ENCODE assay signal across 21 mouse cellular contexts in the genomic region with DNA sequence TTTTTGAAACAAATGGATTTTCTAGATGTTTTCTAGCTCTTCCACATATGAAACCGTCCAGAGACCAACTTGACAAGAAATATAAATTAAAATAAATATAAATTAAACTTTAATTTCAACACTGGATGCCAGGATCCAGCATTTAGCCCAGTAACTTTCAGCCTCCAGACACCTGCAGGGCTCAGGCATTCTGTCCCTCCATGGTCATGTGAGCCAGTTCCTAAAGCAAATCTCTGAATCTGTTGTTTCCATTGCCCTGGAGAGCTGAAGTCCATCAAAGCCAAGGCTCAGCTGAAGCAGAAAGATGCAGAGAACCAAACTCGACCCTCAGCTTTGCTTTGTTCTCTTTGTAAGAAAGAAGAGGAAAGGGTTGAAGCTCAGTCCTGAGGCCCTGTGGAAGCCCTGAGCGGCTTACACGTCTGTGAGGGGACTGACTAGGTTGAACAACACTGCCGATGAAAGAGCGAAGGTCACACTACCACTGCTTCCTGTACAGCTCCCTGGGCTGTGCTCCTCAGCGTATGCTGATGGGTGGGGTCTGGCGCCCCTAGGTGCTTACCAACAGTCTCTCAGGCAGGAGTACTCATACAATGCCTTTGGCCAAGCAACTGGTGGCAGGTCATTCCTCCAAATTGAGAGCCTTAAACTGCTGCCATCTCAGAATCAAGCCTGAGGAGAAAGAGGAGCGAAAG. TPM values are rescaled to one million over a fixed set of nuclear protein-coding genes. Genes with fewer than 3 reads are reported as not detected.
DNase-seq lines count a peak whose midpoint lies in the region; ATAC-seq and TF ChIP-seq lines count a peak whose summit lies in the region.
"Had no signal": no experiment of that assay in that cellular context is flagged by ENCODE, and none has a peak within 500 bp of the region (broad histone marks: within the 10 kb centered on the region; RNA-seq: fewer than 3 reads in every experiment).

No protein-coding gene starts in this region.

- no peak overlapping the region for H3K27ac ChIP-seq in lung, postnatal 0 days (ENCODE audit: low read length)
- peak overlapping the region; percentile 51 for H3K27ac ChIP-seq in intestine, embryonic 15.5 days
- H3K27ac ChIP-seq: hindbrain, embryonic 14.5 days; liver, embryonic 14.5 days; macrophage; neural tube, embryonic 13.5 days had no signal

- no peak for TF ChIP-seq CTCF in lung, postnatal 0 days (IDR thresholded peaks at IDR 0.05)

- 59% methylated on average over 9 of the region's 9 CpGs for WGBS in lung, postnatal 0 days
- 65% methylated on average over 9 of the region's 9 CpGs for WGBS in intestine, embryonic 15.5 days

- H3K4me1 ChIP-seq in lung, postnatal 0 days (ENCODE audit: insufficient read depth, low read depth, low read length) = no peaks in the 10 kb centered on the region
- H3K4me1 ChIP-seq in intestine, embryonic 15.5 days (replicated peaks) = peaks cover 8% of the 10 kb centered on the region
- H3K4me1 ChIP-seq: neural tube, embryonic 13.5 days had no signal

- H3K36me3 ChIP-seq in lung, postnatal 0 days (ENCODE audit: insufficient read depth, low read length) = no peaks in the 10 kb centered on the region
- H3K36me3 ChIP-seq in intestine, embryonic 15.5 days = no peaks in the 10 kb centered on the region
- H3K36me3 ChIP-seq: neural tube, embryonic 13.5 days had no signal

- TF ChIP-seq EP300 in lung, postnatal 0 days (IDR thresholded peaks at IDR 0.05) = no peak

- no peak overlapping the region for H3K4me2 ChIP-seq in lung, postnatal 0 days (replicated peaks; ENCODE audit: low read depth, low read length)
- H3K4me2 ChIP-seq in intestine, embryonic 15.5 days (replicated peaks) = 0 out of 2 replicates have a peak overlapping the region, but pooled peaks have one; percentile 9
- H3K4me2 ChIP-seq: hindbrain, embryonic 14.5 days; neural tube, embryonic 13.5 days had no signal

- peak; percentile 34 for DNase-seq in lung, postnatal 36 days
- no peak for DNase-seq in lung, postnatal 0 days (ENCODE audit: low spot score)
- DNase-seq in spleen, postnatal 36 days (ENCODE audit: low spot score in 2 of 2) = peak; percentile 76 to 77
- peak; percentile 74 for DNase-seq in yolk sac, embryonic 10.5 days (ENCODE audit: low spot score)
- no peak for DNase-seq in urinary bladder, postnatal 14 days (ENCODE audit: low spot score)
- no peak for DNase-seq in frontal cortex, postnatal 36 days (ENCODE audit: low spot score in 2 of 2)
- DNase-seq: cerebellum, adult 2 months; embryo, embryonic 11 days; midbrain, embryonic 14.5 days had no signal

- no peak overlapping the region for H3K9ac ChIP-seq in lung, postnatal 0 days (replicated peaks; ENCODE audit: low read depth)
- no peak overlapping the region for H3K9ac ChIP-seq in intestine, embryonic 15.5 days
- H3K9ac ChIP-seq: hindbrain, embryonic 14.5 days; liver, embryonic 14.5 days; neural tube, embryonic 13.5 days had no signal

- no peaks in the 10 kb centered on the region for H3K27me3 ChIP-seq in lung, postnatal 0 days (replicated peaks; ENCODE audit: insufficient read depth, low read length)
- no peaks in the 10 kb centered on the region for H3K27me3 ChIP-seq in intestine, embryonic 15.5 days (replicated peaks)
- H3K27me3 ChIP-seq: neural tube, embryonic 13.5 days had no signal

- H3K9me3 ChIP-seq in lung, postnatal 0 days (ENCODE audit: low read length) = no peaks in the 10 kb centered on the region
- H3K9me3 ChIP-seq in intestine, embryonic 15.5 days = no peaks in the 10 kb centered on the region

- ATAC-seq in lung, postnatal 0 days = no peak
- peak; percentile 89 for ATAC-seq in intestine, embryonic 15.5 days
- ATAC-seq in erythroid progenitor cell, adult 5-6 weeks (replicated peaks; ENCODE audit: low FRiP score, poor library complexity, severe bottlenecking) = no peak

- no peak overlapping the region for H3K4me3 ChIP-seq in lung, postnatal 0 days (ENCODE audit: low read depth, low read length)
- no peak overlapping the region for H3K4me3 ChIP-seq in intestine, embryonic 15.5 days (replicated peaks)
- H3K4me3 ChIP-seq: erythroblast, embryonic 14.5 days; neural tube, embryonic 13.5 days had no signal

RNA-seq across cellular contexts. Expression of gene Gimap3, which starts 2.3 kb away (rescaled TPM):
- 0.31 and 0.61 TPM in 2 replicates for polyA plus RNA-seq in lung, postnatal 0 days (2015; fragmentation: Nextera tagmentation; extraction: Ambion mirVana)
- polyA plus RNA-seq in intestine, embryonic 15.5 days (2015; fragmentation: Nextera tagmentation; extraction: Ambion mirVana) = 0.15 and 0.20 TPM in 2 replicates
- total RNA-seq in erythroid progenitor cell, adult 5-6 weeks (2015; ENCODE audit: low replicate concordance) = 8.8 and 14.1 TPM in 2 replicates
- 4.4 and 7.1 TPM in 2 replicates for total RNA-seq in erythroid progenitor cell, adult 5-6 weeks (2017; ENCODE audit: low replicate concordance)
- total RNA-seq: granulocyte monocyte progenitor cell, adult 5-6 weeks; left cerebral cortex, postnatal 14 days had no signal
- polyA plus RNA-seq: C2C12; heart, postnatal 0 days; hindbrain, embryonic 14.5 days; kidney, embryonic 14.5 days; midbrain, embryonic 14.5 days; neural tube, embryonic 13.5 days had no signal

RNA-seq across cellular contexts. Expression of gene Gimap5, which starts 22.3 kb away (rescaled TPM):
- 36.5 and 49.8 TPM in 2 replicates for polyA plus RNA-seq in lung, postnatal 0 days (2015; fragmentation: Nextera tagmentation; extraction: Ambion mirVana)
- polyA plus RNA-seq in intestine, embryonic 15.5 days (2015; fragmentation: Nextera tagmentation; extraction: Ambion mirVana) = 10.5 and 10.9 TPM in 2 replicates
- total RNA-seq in erythroid progenitor cell, adult 5-6 weeks (2015; ENCODE audit: low replicate concordance) = 8.0 and 23.4 TPM in 2 replicates
- 2.8 and 4.2 TPM in 2 replicates for total RNA-seq in erythroid progenitor cell, adult 5-6 weeks (2017; ENCODE audit: low replicate concordance)
- polyA plus RNA-seq: C2C12, macrophage had no signal

RNA-seq across cellular contexts. Expression of gene Gimap1, which starts 29.5 kb away (rescaled TPM):
- polyA plus RNA-seq in lung, postnatal 0 days (2015; fragmentation: Nextera tagmentation; extraction: Ambion mirVana) = 61.8 and 74.6 TPM in 2 replicates
- polyA plus RNA-seq in intestine, embryonic 15.5 days (2015; fragmentation: Nextera tagmentation; extraction: Ambion mirVana) = 31.0 and 34.9 TPM in 2 replicates
- total RNA-seq in erythroid progenitor cell, adult 5-6 weeks (2015; ENCODE audit: low replicate concordance) = 4.3 and 7.1 TPM in 2 replicates
- total RNA-seq in erythroid progenitor cell, adult 5-6 weeks (2017; ENCODE audit: low replicate concordance) = 3.6 and 4.3 TPM in 2 replicates
- polyA plus RNA-seq: C2C12, macrophage had no signal

RNA-seq across cellular contexts. Expression of gene Gimap7, which starts 49.9 kb away (rescaled TPM):
- polyA plus RNA-seq in lung, postnatal 0 days (2015; fragmentation: Nextera tagmentation; extraction: Ambion mirVana) = 0.14 and 0.21 TPM in 2 replicates
- 0.18 and 0.30 TPM in 2 replicates for polyA plus RNA-seq in intestine, embryonic 15.5 days (2015; fragmentation: Nextera tagmentation; extraction: Ambion mirVana)
- total RNA-seq in erythroid progenitor cell, adult 5-6 weeks (2015; ENCODE audit: low replicate concordance) = 6.1 and 10.5 TPM in 2 replicates
- 4.0 TPM in 1 of 2 replicates, not detected in the other for total RNA-seq in erythroid progenitor cell, adult 5-6 weeks (2017; ENCODE audit: low replicate concordance)
- total RNA-seq: granulocyte monocyte progenitor cell, adult 5-6 weeks; left cerebral cortex, postnatal 14 days had no signal
- polyA plus RNA-seq: C2C12; cerebellum, adult 2 months; erythroblast, embryonic 14.5 days; heart, postnatal 0 days; hindbrain, embryonic 14.5 days; kidney, embryonic 14.5 days; midbrain, embryonic 14.5 days; neural tube, embryonic 13.5 days had no signal

RNA-seq across cellular contexts. Expression of gene Gm28053, which starts 49.9 kb away (rescaled TPM):
- 2.2 and 6.0 TPM in 2 replicates for polyA plus RNA-seq in lung, postnatal 0 days (2015; fragmentation: Nextera tagmentation; extraction: Ambion mirVana)
- polyA plus RNA-seq in intestine, embryonic 15.5 days (2015; fragmentation: Nextera tagmentation; extraction: Ambion mirVana) = 5.6 and 5.7 TPM in 2 replicates
- total RNA-seq in erythroid progenitor cell, adult 5-6 weeks (2015; ENCODE audit: low replicate concordance) = not detected in 2 replicates
- 1.9 and 23.4 TPM in 2 replicates for total RNA-seq in erythroid progenitor cell, adult 5-6 weeks (2017; ENCODE audit: low replicate concordance)
- polyA plus RNA-seq: C2C12; erythroblast, embryonic 14.5 days; macrophage had no signal

Comparison
In these comparisons a context has a peak if more than half of its experiments do, and no peak if none do; other contexts are left out.
1. DNase-seq: peak in lung, postnatal 36 days (single experiment), spleen, postnatal 36 days (2 of 2) and yolk sac, embryonic 10.5 days (single experiment); none in lung, postnatal 0 days (single experiment), urinary bladder, postnatal 14 days (single experiment) and frontal cortex, postnatal 36 days (0 of 2).